Mouse (Mus musculus) macrophage (primary cell): Measurements from ENCODE around the gene Ebf4. TPM values are rescaled to one million over a fixed set of nuclear protein-coding genes. Genes with fewer than 3 reads are reported as not detected.
"Not testable (repeated sequence)": the region's sequence is repeated elsewhere in the genome, so short reads cannot be mapped to it uniquely, and the experiment has no call there.

ENCODE experiments used
- H3K27ac ChIP-seq: fragments of 350-480 bp; formaldehyde crosslinking; 2 replicates; pipeline ENCODE4 v1.9.0; 2021
- H3K36me3 ChIP-seq: fragments of 350-480 bp; formaldehyde crosslinking; 2 replicates; pipeline ENCODE4 v1.9.0; 2021; ENCODE audit errors: inconsistent target
- H3K4me3 ChIP-seq: fragments of 350-480 bp; formaldehyde crosslinking; 2 replicates; pipeline ENCODE4 v1.9.0; 2021; ENCODE audit errors: inconsistent target
- H3K79me2 ChIP-seq: fragments of 350-480 bp; formaldehyde crosslinking; 2 replicates; pipeline ENCODE4 v1.9.0; 2021; ENCODE audit errors: inconsistent target
- WGBS: methylation state at CpG from one replicate; pipeline ENCODE4 v1.1.7; 2026; ENCODE audit warnings: inconsistent platforms; ENCODE audit not compliant: missing documents; 5-methylcytosine and 5-hydroxymethylcytosine counted together
- polyA plus RNA-seq: library from polyadenylated mRNA; stranded (reverse); fragments of 250-400 nt; gene quantifications from 3 replicates; pipeline ENCODE4 v1.2.4, GENCODE M21; 2018; ENCODE audit warnings: inconsistent platforms

The Ebf4 gene
- polyA plus RNA-seq, 1 experiment from 2014 or later, result not detected

GRCm38 (mm10) chr2:130340464-130341219 lies 45.7 kb downstream of the Ebf4 start:
- H3K4me3 ChIP-seq, result no peak overlapping the region
- no peaks in the 10 kb centered on the region for H3K79me2 ChIP-seq
- H3K36me3 ChIP-seq, result no peaks in the 10 kb centered on the region
- H3K27ac ChIP-seq, result no peak overlapping the region
- WGBS, result 92% methylated on average over 8 of the region's 8 CpGs

- H3K27ac ChIP-seq, result no peak overlapping the region
- H3K4me3 ChIP-seq, result no peak overlapping the region
- no peaks in the 10 kb centered on the region for H3K36me3 ChIP-seq
- WGBS, result 89% methylated on average over 7 of the region's 7 CpGs
- H3K79me2 ChIP-seq, result no peaks in the 10 kb centered on the region
These were observed 46.2 kb downstream of the Ebf4 start for GRCm38 (mm10) chr2:130341220-130341580.

- H3K4me3 ChIP-seq, result no peak overlapping the region
- no peak overlapping the region for H3K27ac ChIP-seq
- H3K36me3 ChIP-seq, result no peaks in the 10 kb centered on the region
- H3K79me2 ChIP-seq, result no peaks in the 10 kb centered on the region
- WGBS, result 96% methylated on average over 3 of the region's 3 CpGs
These were observed 55.4 kb downstream of the Ebf4 start for GRCm38 (mm10) chr2:130350376-130350775.

- Histone ChIP-seq H3K4me3 (no peak overlapping the region), H3K27ac (no peak overlapping the region), H3K36me3 (no peaks in the 10 kb centered on the region), H3K79me2 (no peaks in the 10 kb centered on the region)
- WGBS, result 66% methylated on average over 5 of the region's 5 CpGs
These were observed 56.9 kb downstream of the Ebf4 start for GRCm38 (mm10) chr2:130351758-130352339.

GRCm38 (mm10) chr2:130353411-130353810 lies 58.4 kb downstream of the Ebf4 start:
- Histone ChIP-seq H3K4me3 (no peak overlapping the region), H3K27ac (no peak overlapping the region), H3K36me3 (no peaks in the 10 kb centered on the region), H3K79me2 (no peaks in the 10 kb centered on the region)
- WGBS, result 97% methylated on average over 8 of the region's 8 CpGs

GRCm38 (mm10) chr2:130353889-130354288 lies 58.9 kb downstream of the Ebf4 start:
- 65% methylated on average over 3 of the region's 3 CpGs for WGBS
- H3K27ac ChIP-seq, result no peak overlapping the region
- H3K79me2 ChIP-seq, result no peaks in the 10 kb centered on the region
- H3K4me3 ChIP-seq, result no peak overlapping the region
- H3K36me3 ChIP-seq, result no peaks in the 10 kb centered on the region

GRCm38 (mm10) chr2:130357551-130357950 lies 62.6 kb downstream of the Ebf4 start:
- H3K79me2 ChIP-seq, result no peaks in the 10 kb centered on the region
- no peak overlapping the region for H3K4me3 ChIP-seq
- WGBS, result 86% methylated on average over 5 of the region's 5 CpGs
- H3K27ac ChIP-seq, result no peak overlapping the region
- H3K36me3 ChIP-seq, result no peaks in the 10 kb centered on the region

- no peaks in the 10 kb centered on the region for H3K36me3 ChIP-seq
- H3K79me2 ChIP-seq, result no peaks in the 10 kb centered on the region
- no peak overlapping the region for H3K4me3 ChIP-seq
- WGBS, result 14% methylated on average over 5 of the region's 5 CpGs
- H3K27ac ChIP-seq, result no peak overlapping the region
These were observed 63.9 kb downstream of the Ebf4 start for GRCm38 (mm10) chr2:130358852-130359251.

GRCm38 (mm10) chr2:130362511-130363026 lies 67.6 kb downstream of the Ebf4 start:
- Histone ChIP-seq H3K36me3 (no peaks in the 10 kb centered on the region), H3K27ac (no peak overlapping the region), H3K79me2 (no peaks in the 10 kb centered on the region), H3K4me3 (no peak overlapping the region)
- 8% methylated on average over 14 of the region's 14 CpGs for WGBS

GRCm38 (mm10) chr2:130365211-130366094 lies 70.5 kb downstream of the Ebf4 start:
- Histone ChIP-seq H3K27ac (no peak overlapping the region), H3K4me3 (no peak overlapping the region), H3K79me2 (no peaks in the 10 kb centered on the region), H3K36me3 (no peaks in the 10 kb centered on the region)
- WGBS, result 12% methylated on average over 30 of the region's 30 CpGs

- H3K4me3 ChIP-seq, result no peak overlapping the region
- H3K36me3 ChIP-seq, result no peaks in the 10 kb centered on the region
- no peaks in the 10 kb centered on the region for H3K79me2 ChIP-seq
- 62% methylated on average over 3 of the region's 4 CpGs for WGBS
- H3K27ac ChIP-seq, result no peak overlapping the region
These were observed 72.4 kb downstream of the Ebf4 start for GRCm38 (mm10) chr2:130367386-130367785.

- 0% methylated on average over 1 of the region's 1 CpGs for WGBS
- not testable (repeated sequence) for H3K36me3 ChIP-seq, H3K79me2 ChIP-seq, H3K4me3 ChIP-seq, H3K27ac ChIP-seq
These were observed 78.1 kb downstream of the Ebf4 start for GRCm38 (mm10) chr2:130373026-130373425.

GRCm38 (mm10) chr2:130374951-130375350 lies 80.0 kb downstream of the Ebf4 start:
- WGBS, result 79% methylated on average over 4 of the region's 4 CpGs
- Histone ChIP-seq H3K4me3 (no peak overlapping the region), H3K79me2 (no peaks in the 10 kb centered on the region), H3K27ac (no peak overlapping the region), H3K36me3 (no peaks in the 10 kb centered on the region)

- Histone ChIP-seq H3K36me3 (no peaks in the 10 kb centered on the region), H3K27ac (no peak overlapping the region), H3K4me3 (no peak overlapping the region), H3K79me2 (no peaks in the 10 kb centered on the region)
- WGBS, result 51% methylated on average over 3 of the region's 3 CpGs
These were observed 88.2 kb downstream of the Ebf4 start for GRCm38 (mm10) chr2:130383205-130383604.

GRCm38 (mm10) chr2:130383895-130384294 lies 88.9 kb downstream of the Ebf4 start:
- Histone ChIP-seq H3K79me2 (no peaks in the 10 kb centered on the region), H3K4me3 (no peak overlapping the region), H3K36me3 (no peaks in the 10 kb centered on the region), H3K27ac (no peak overlapping the region)
- WGBS, result 81% methylated on average over 6 of the region's 6 CpGs
